Mouse (Mus musculus) adrenal gland, postnatal 0 days (tissue): ENCODE data around the gene Hmgcl. TPM values are rescaled to one million over a fixed set of nuclear protein-coding genes. Genes with fewer than 3 reads are reported as not detected.

Experiments
- polyA plus RNA-seq: library from polyadenylated mRNA; unstranded; fragments of >200 nt; fragmentation: Nextera tagmentation; extraction: Ambion mirVana; gene quantifications from 2 replicates; pipeline ENCODE4 v1.2.1, GENCODE M21; 2015

The Hmgcl gene
- 77.8 and 87.6 TPM in 2 replicates for polyA plus RNA-seq

GRCm38 (mm10) chr4:135946278-135946658 lies at the start of gene Hmgcl:
Gene Hmgcl (plus strand): TSS chr4:135946448.

DNA sequence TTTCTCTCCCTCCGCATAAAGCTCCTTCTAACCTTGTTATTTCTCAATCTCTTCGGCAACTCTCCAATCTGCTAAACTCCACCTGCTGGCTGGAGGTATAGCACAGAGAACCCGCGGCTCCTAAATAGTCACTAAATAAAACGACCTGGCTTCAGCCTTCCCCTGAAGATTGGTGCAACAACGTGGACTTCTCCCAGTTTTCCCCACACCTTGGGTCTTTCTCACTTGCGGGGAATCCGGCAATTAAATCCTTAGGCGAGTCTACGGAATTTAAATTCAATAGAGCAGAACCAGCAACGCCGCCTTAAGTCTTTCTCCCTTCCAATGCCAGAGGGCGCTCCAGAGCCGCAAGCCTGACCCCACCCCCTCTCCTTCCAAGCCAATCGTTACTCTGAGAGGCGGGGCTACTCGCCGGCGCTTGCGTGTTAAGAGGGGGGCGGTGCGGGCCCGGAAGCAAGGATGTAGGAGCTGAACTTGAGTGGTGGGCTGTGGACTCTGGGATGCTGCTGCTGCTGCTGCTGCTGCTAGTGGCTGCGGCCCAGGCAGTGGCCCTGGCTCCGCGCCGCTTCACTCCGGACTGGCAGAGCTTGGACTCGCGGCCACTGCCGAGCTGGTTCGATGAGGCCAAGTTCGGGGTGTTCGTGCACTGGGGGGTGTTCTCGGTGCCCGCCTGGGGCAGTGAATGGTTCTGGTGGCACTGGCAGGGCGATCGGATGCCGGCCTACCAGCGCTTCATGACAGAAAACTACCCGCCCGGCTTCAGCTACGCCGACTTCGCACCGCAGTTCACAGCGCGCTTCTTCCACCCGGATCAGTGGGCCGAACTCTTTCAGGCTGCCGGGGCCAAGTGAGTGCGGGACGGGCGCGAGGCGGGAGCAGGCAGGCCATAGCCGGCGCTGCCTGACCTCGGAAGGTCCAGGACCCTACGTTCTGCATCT lies 25.7 kb upstream of the Hmgcl start, which contains the start of gene Fuca1:
Gene Fuca1 (plus strand): TSS at position 432 of the 938 bp plus-strand sequence.

DNA sequence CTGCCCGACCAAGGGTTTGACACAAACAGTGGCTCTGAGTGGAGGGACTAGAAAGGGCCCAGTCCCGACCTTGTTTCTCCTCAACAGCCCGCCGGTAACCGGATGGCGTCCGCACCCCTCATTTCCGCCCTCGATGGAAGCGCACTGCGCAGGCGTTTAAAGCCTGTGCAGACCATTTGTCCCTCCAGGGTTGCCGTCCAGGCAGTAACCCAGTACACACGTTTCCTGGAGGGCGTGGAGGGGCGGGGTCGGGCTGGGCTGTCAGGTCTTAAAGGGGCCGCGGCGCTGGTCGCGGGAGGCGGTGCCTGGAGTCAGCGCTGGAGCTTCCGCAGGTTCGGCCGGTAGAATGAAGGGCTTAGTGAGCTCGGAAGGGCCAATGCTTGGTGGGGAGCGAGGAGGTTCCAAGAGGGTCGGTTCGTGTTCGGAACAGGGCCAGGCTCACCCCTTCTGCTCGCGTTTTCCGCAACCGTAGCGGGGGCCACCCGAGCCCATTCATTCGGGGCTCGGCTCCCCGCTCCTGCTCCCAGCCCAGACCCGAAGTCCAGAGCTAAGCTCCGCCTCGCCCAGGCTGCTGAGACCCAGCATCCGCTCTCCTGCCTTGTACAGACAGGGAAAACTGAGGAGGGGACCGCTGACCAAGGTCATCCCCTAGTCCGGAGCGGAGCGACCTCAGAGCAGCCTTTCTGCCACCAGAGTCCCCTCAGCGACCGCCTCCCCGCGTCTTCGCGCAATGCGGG lies 17.4 kb downstream of the Hmgcl start, which contains the start of gene Gale:
Gene Gale (plus strand): TSS at position 271 of the 737 bp plus-strand sequence.

DNA sequence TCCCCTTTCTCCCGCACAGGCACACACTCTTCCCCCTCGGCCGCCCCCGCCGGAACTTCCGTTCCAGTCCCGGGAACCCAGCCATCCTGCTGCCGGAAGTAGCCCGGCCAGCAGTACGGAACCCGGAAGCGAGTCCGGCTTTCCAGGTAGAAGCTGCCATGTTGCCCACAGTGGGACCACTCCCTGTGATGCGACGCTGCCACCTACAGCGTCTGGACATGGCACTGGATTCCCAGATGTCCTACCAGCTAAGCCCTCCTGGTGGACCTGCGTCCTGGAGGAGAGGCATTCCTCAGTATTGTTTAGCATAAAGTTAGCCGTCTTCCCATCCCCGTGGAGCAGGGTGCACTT lies 26.3 kb downstream of the Hmgcl start, which contains the start of gene Lypla2:
Gene Lypla2 (minus strand): TSS at position 71 of the 351 bp plus-strand sequence.

DNA sequence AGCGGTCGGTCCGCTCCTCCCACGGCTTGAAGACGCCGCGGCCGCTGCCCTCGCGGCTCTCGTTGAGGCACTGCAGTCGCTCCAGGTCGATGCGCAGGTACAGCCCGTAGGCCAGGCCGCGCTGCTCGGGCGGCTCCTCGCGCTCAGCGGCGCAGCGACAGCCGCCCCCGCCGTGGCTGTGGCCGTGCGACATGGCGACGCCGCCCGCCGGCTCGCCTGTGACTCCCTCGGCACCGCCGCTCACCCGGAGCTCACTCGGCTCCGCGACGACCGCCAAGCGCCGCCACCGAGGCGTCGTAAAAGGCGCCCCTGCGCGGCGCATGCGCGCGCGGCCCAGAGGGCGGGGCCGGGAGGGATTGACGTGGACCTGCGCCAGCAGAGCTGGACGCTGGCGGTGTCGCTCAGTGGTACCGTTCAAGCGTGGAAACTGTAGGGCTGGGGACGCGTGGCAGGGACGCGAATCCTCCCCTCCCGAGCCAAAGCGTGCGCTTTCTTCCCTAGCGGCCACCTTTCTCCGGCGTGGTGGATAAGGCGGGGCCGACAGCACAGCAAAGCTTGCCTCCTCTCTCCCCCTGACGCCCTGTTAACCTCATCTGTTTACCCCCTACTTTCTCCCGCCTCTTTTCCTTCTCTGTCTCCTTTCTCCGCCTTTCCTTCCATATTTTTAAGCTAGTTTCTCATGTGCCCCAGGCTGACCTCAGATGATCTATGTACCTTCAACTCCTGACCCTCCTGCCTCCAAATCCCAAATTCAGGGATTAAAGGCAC lies 40.9 kb downstream of the Hmgcl start, which contains the start of gene Pithd1:
Gene Pithd1 (minus strand): TSS at position 322 of the 768 bp plus-strand sequence.

Other genes starting within 250 kb of the Hmgcl start
- 0.33 and 0.75 TPM in 2 replicates for gene Il22ra1, start 218.3 kb upstream of the Hmgcl start, polyA plus RNA-seq
- gene Myom3, start 186.7 kb upstream of the Hmgcl start, polyA plus RNA-seq: 0.27 and 1.5 TPM in 2 replicates
- gene Srsf10, start 90.7 kb upstream of the Hmgcl start, polyA plus RNA-seq: 127 and 184 TPM in 2 replicates
- 142 and 194 TPM in 2 replicates for gene Pnrc2, start 72.6 kb upstream of the Hmgcl start, polyA plus RNA-seq
- gene Cnr2, start 51.1 kb upstream of the Hmgcl start, polyA plus RNA-seq: 0.80 and 1.6 TPM in 2 replicates
- gene Fuca1, start 25.7 kb upstream of the Hmgcl start, polyA plus RNA-seq: 75.5 and 87.5 TPM in 2 replicates
- 11.1 and 13.1 TPM in 2 replicates for gene Gale, start 17.3 kb downstream of the Hmgcl start, polyA plus RNA-seq
- gene Lypla2, start 26.2 kb downstream of the Hmgcl start, polyA plus RNA-seq: 60.9 and 77.5 TPM in 2 replicates
- 41.3 and 53.7 TPM in 2 replicates for gene Pithd1, start 40.8 kb downstream of the Hmgcl start, polyA plus RNA-seq
- gene Eloa, start 75.3 kb downstream of the Hmgcl start, polyA plus RNA-seq: 16.7 and 25.8 TPM in 2 replicates
- 454 and 620 TPM in 2 replicates for gene Rpl11, start 107.0 kb downstream of the Hmgcl start, polyA plus RNA-seq
- 210 and 233 TPM in 2 replicates for gene Id3, start 197.0 kb downstream of the Hmgcl start, polyA plus RNA-seq
- gene E2f2, start 225.9 kb downstream of the Hmgcl start, polyA plus RNA-seq: 6.0 and 6.9 TPM in 2 replicates